Mouse (Mus musculus) ES-E14 (cell line): ENCODE measurements around the gene C1qtnf3.

Source experiments
- CHD2 ChIP-seq: IDR thresholded peaks from 2 replicates; pipeline ENCODE4 v1.6.1; 2014; ENCODE audit warnings: mild to moderate bottlenecking, low read depth, low read length, inconsistent platforms
- HCFC1 ChIP-seq: IDR thresholded peaks from 2 replicates; pipeline ENCODE4 v1.6.1; 2012; ENCODE audit warnings: low read length, inconsistent platforms, borderline replicate concordance; ENCODE audit not compliant: insufficient read depth
- MAFK ChIP-seq: IDR thresholded peaks from 2 replicates; pipeline ENCODE4 v1.6.1; 2014; ENCODE audit warnings: mild to moderate bottlenecking, low read depth, low read length, inconsistent platforms; ENCODE audit not compliant: insufficient read depth
- ZNF384 ChIP-seq: IDR thresholded peaks from 2 replicates; pipeline ENCODE4 v1.6.1; 2012; ENCODE audit warnings: low read depth, low read length, inconsistent platforms

GRCm38 (mm10) chr15:10922570-10922969 is 29.6 kb upstream of the C1qtnf3 start:
- TF ChIP-seq ZNF384: no peak
- no peak for TF ChIP-seq MAFK
- no peak for TF ChIP-seq CHD2
- no peak for TF ChIP-seq HCFC1
